Mouse (Mus musculus) inflammation-experienced regulatory T-cells, adult 6 months (primary cell): Measurements from ENCODE around the gene Rab29. TPM values are rescaled to one million over a fixed set of nuclear protein-coding genes. Genes with fewer than 3 reads are reported as not detected.

Experiments
- polyA plus RNA-seq, 3 experiments: library from polyadenylated mRNA; unstranded; fragments of 100-300 nt; shearing (Covaris generic); gene quantifications; one replicate each; pipeline ENCODE4 v1.2.1; 2017

The Rab29 gene
- polyA plus RNA-seq, 3 experiments from 2014 or later: 36.3 to 55.1 (median 42.5) TPM

Other genes with a start within 250 kb of the Rab29 start
- 10 to 100 TPM; 17.6 to 47.6 (median 27.0) TPM for gene Ctse, start 228.9 kb upstream of the Rab29 start, polyA plus RNA-seq
- gene Rab7b, start 178.5 kb upstream of the Rab29 start, polyA plus RNA-seq: under 1 TPM in 2 of 3 experiments, not detected in 1; 0.15 to 0.46 TPM
- not detected for gene Slc26a9, start 123.2 kb upstream of the Rab29 start, polyA plus RNA-seq
- under 1 TPM; 0.08 to 0.11 (median 0.08) TPM for gene Pm20d1, start 69.8 kb upstream of the Rab29 start, polyA plus RNA-seq
- gene Slc41a1, start 39.7 kb upstream of the Rab29 start, polyA plus RNA-seq: 10 to 100 TPM; 14.0 to 24.6 (median 17.6) TPM
- 10 to 100 TPM; 36.5 to 67.7 (median 43.0) TPM for gene Nucks1, start 43.3 kb downstream of the Rab29 start, polyA plus RNA-seq
- not detected for gene Slc45a3, start 95.7 kb downstream of the Rab29 start, polyA plus RNA-seq
- gene Elk4, start 140.4 kb downstream of the Rab29 start, polyA plus RNA-seq: 10 to 100 TPM; 50.1 to 81.8 (median 79.3) TPM
- gene Mfsd4a, start 200.8 kb downstream of the Rab29 start, polyA plus RNA-seq: 10 to 100 TPM; 34.3 to 43.4 (median 41.3) TPM